Comparison of ENCODE assay signal across 15 mouse cellular contexts in the genomic region with DNA sequence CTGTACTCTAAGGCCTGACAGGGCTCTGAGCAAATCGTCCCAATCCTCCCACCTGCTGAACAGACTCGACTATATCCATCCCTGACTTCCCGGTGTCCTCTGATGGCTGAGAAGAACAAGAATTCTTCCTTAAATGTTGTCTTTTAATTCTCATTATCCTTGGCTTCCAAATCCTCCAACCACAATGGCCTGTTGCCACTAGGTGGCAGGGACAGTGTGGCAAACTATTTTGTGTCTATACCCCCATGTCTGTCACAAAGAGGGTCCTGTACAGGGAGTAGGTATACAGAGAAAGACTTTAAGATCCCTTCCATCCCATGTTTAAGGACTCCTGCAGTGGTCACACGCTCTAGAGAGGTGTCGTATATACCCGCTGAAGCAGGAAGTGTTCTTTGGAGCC. TPM values are rescaled to one million over a fixed set of nuclear protein-coding genes. Genes with fewer than 3 reads are reported as not detected.
DNase-seq lines count a peak whose midpoint lies in the region; ATAC-seq and TF ChIP-seq lines count a peak whose summit lies in the region.
"Had no signal": no experiment of that assay in that cellular context is flagged by ENCODE, and none has a peak within 500 bp of the region (broad histone marks: within the 10 kb centered on the region; RNA-seq: fewer than 3 reads in every experiment).

No protein-coding gene starts in this region.

- H3K4me3 ChIP-seq in heart, embryonic 12.5 days: no peak overlapping the region
- no peak overlapping the region for H3K4me3 ChIP-seq in kidney, embryonic 15.5 days (replicated peaks)
- H3K4me3 ChIP-seq in CH12.LX (replicated peaks in 1 of 3; ENCODE audit: low read depth in 2 of 3, low read length in 2 of 3, poor library complexity in 1 of 3): no peak overlapping the region
- H3K4me3 ChIP-seq: liver, embryonic 15.5 days; midbrain, embryonic 15.5 days; stomach, embryonic 15.5 days had no signal

- no peaks in the 10 kb centered on the region for H3K27me3 ChIP-seq in heart, embryonic 12.5 days (replicated peaks)
- H3K27me3 ChIP-seq in kidney, embryonic 15.5 days: peaks cover 7% of the 10 kb centered on the region; the same call in 1 of the 2 replicates
- peaks cover 62% of the 10 kb centered on the region for H3K27me3 ChIP-seq in CH12.LX (replicated peaks)
- H3K27me3 ChIP-seq: stomach, embryonic 15.5 days had no signal

- no peak overlapping the region for H3K27ac ChIP-seq in heart, embryonic 12.5 days (ENCODE audit: poor library complexity, severe bottlenecking)
- H3K27ac ChIP-seq in kidney, embryonic 15.5 days: 0 out of 2 replicates have a peak overlapping the region, but pooled peaks have one; percentile 10
- H3K27ac ChIP-seq in CH12.LX (ENCODE audit: insufficient read depth, low read depth): no peak overlapping the region
- H3K27ac ChIP-seq: hindbrain, embryonic 14.5 days; liver, embryonic 15.5 days; midbrain, embryonic 15.5 days; stomach, embryonic 15.5 days had no signal

- no peak for ATAC-seq in heart, embryonic 12.5 days (ENCODE audit: insufficient number of reproducible peaks, low FRiP score)
- no peak for ATAC-seq in kidney, embryonic 15.5 days (replicated peaks; ENCODE audit: low FRiP score)
- ATAC-seq: midbrain, embryonic 15.5 days had no signal

- DNase-seq in heart, postnatal 4 days: no peak
- DNase-seq in kidney, adult 8-10 months: no peak
- no peak for DNase-seq in CH12.LX (ENCODE audit: extremely low read depth)
- DNase-seq in brain, embryonic 14.5 days (ENCODE audit: low read depth): no peak
- DNase-seq in embryo, embryonic 11 days: no peak
- DNase-seq: cerebellum, adult 18-20 months; kidney, postnatal 10 days; layer of hippocampus, adult 9-11 months; thymus, postnatal 36 days had no signal

- WGBS in heart, embryonic 12.5 days: 48% methylated on average over 6 of the region's 6 CpGs
- 51% methylated on average over 6 of the region's 6 CpGs for WGBS in kidney, embryonic 15.5 days

- peak overlapping the region; percentile 52 for H3K4me2 ChIP-seq in heart, embryonic 12.5 days
- no peak overlapping the region for H3K4me2 ChIP-seq in kidney, embryonic 15.5 days
- no peak overlapping the region for H3K4me2 ChIP-seq in CH12.LX (ENCODE audit: insufficient read depth, low read depth, poor library complexity, severe bottlenecking)
- H3K4me2 ChIP-seq: hindbrain, embryonic 14.5 days; liver, embryonic 15.5 days; midbrain, embryonic 15.5 days; stomach, embryonic 15.5 days had no signal

- no peaks in the 10 kb centered on the region for H3K9me3 ChIP-seq in heart, embryonic 12.5 days (replicated peaks)
- no peaks in the 10 kb centered on the region for H3K9me3 ChIP-seq in kidney, embryonic 15.5 days (replicated peaks)
- H3K9me3 ChIP-seq in CH12.LX (replicated peaks; ENCODE audit: low read length): no peaks in the 10 kb centered on the region
- H3K9me3 ChIP-seq: liver, embryonic 15.5 days; midbrain, embryonic 15.5 days; stomach, embryonic 15.5 days had no signal

- H3K36me3 ChIP-seq in heart, embryonic 12.5 days: no peaks in the 10 kb centered on the region
- no peaks in the 10 kb centered on the region for H3K36me3 ChIP-seq in kidney, embryonic 15.5 days
- H3K36me3 ChIP-seq in CH12.LX (replicated peaks in 1 of 2; ENCODE audit: control insufficient read depth in 1 of 2, insufficient read depth in 1 of 2, low read length in 1 of 2): peaks cover 0 to 3% of the 10 kb centered on the region in 2 experiments
- H3K36me3 ChIP-seq: liver, embryonic 15.5 days; midbrain, embryonic 15.5 days; stomach, embryonic 15.5 days had no signal

- no peak for TF ChIP-seq POLR2A in CH12.LX (IDR thresholded peaks at IDR 0.05; ENCODE audit: low read depth, low read length)
- TF ChIP-seq POLR2A in brain, embryonic 14.5 days (IDR thresholded peaks at IDR 0.05; ENCODE audit: borderline replicate concordance, extremely low read depth, insufficient read depth, insufficient read length, poor library complexity, severe bottlenecking): no peak

- H3K4me1 ChIP-seq in heart, embryonic 12.5 days (replicated peaks): peaks cover 73% of the 10 kb centered on the region
- H3K4me1 ChIP-seq in kidney, embryonic 15.5 days: peaks cover 79% of the 10 kb centered on the region
- peaks cover 0 to 21% of the 10 kb centered on the region in 2 experiments; a peak in 2 of 4 replicates for H3K4me1 ChIP-seq in CH12.LX (ENCODE audit: control insufficient read depth in 1 of 2, insufficient read depth in 2 of 2)

- peak; percentile 46 for TF ChIP-seq RAD21 in CH12.LX (IDR thresholded peaks at IDR 0.05; ENCODE audit: low read depth, low read length)

- 0 out of 2 replicates have a peak overlapping the region, but pooled peaks have one; percentile 39 for H3K9ac ChIP-seq in heart, embryonic 12.5 days
- H3K9ac ChIP-seq in kidney, embryonic 15.5 days: no peak overlapping the region
- H3K9ac ChIP-seq in CH12.LX (ENCODE audit: insufficient read depth, low read depth): no peak overlapping the region
- H3K9ac ChIP-seq: hindbrain, embryonic 14.5 days; liver, embryonic 15.5 days; midbrain, embryonic 15.5 days; stomach, embryonic 15.5 days had no signal

- dilution Hi-C loops in CH12.LX (cut with MboI; ENCODE audit: extremely low pct_ligation_motif_present, extremely low pct_unique_long_range_greater_than_20kb, low sequenced_read_pairs): no loop called here

- TF ChIP-seq EP300 in CH12.LX (IDR thresholded peaks at IDR 0.05; ENCODE audit: low read length): no peak

- no peaks in the 10 kb centered on the region for H3K79me2 ChIP-seq in CH12.LX (replicated peaks; ENCODE audit: control insufficient read depth, extremely low read depth, insufficient read depth, poor library complexity, severe bottlenecking)

- TF ChIP-seq CTCF in CH12.LX (conservative IDR thresholded peaks at IDR 0.05 in 1 of 2, IDR thresholded peaks at IDR 0.05 in 1 of 2; ENCODE audit: low read depth in 2 of 2, low read length in 2 of 2): peak in 1 of 2 experiments; percentile 59; a peak in 2 of 4 replicates
- TF ChIP-seq CTCF in brain, embryonic 14.5 days (IDR thresholded peaks at IDR 0.05; ENCODE audit: borderline replicate concordance, extremely low read depth, insufficient read depth, insufficient read length): peak; percentile 43; the same call in 1 of the 2 replicates

- in situ Hi-C loops in CH12.LX (cut with MboI; ENCODE audit: low pct_ligation_motif_present, low pct_unique_long_range_greater_than_20kb, low sequenced_read_pairs): no loop called here

TF ChIP-seq in CH12.LX, 34 proteins besides CTCF, POLR2A, EP300 and RAD21:
- TF ChIP-seq ELF1 (IDR thresholded peaks at IDR 0.05; ENCODE audit: low read depth, low read length) (no peak), SMC3 (IDR thresholded peaks at IDR 0.05; ENCODE audit: low read depth, low read length) (peak; percentile 53), SIN3A (IDR thresholded peaks at IDR 0.05; ENCODE audit: low read length) (no peak), PAX5 (IDR thresholded peaks at IDR 0.05; ENCODE audit: low read length) (no peak), RCOR1 (conservative IDR thresholded peaks at IDR 0.05; ENCODE audit: low read depth, low read length) (no peak)

RNA-seq across cellular contexts. Expression of a gene that starts 14.1 kb away (rescaled TPM):
- 14.1 and 14.9 TPM in 2 replicates for polyA plus RNA-seq in heart, embryonic 12.5 days (2016; fragmentation: Nextera tagmentation; extraction: Ambion mirVana)
- 1 to 10 TPM; 7.2 to 8.6 TPM for total RNA-seq in heart, postnatal 4 days (2021)
- 18.5 and 18.9 TPM in 2 replicates for polyA plus RNA-seq in kidney, embryonic 15.5 days (2015; fragmentation: Nextera tagmentation; extraction: Ambion mirVana)
- total RNA-seq in CH12.LX (2012; rRNA removed): 4.7 and 5.0 TPM in 2 replicates
- 0.23 and 0.31 TPM in 2 replicates for total RNA-seq in CH12.LX (2014; rRNA removed)
- 1.1 and 1.6 TPM in 2 replicates for polyA plus RNA-seq in CH12.LX (2012; ENCODE audit: insufficient read length, low read depth)
- 2.7 and 3.7 TPM in 2 replicates for polyA plus RNA-seq in brain, embryonic 14.5 days (2012; rRNA removed)
